Mouse (Mus musculus): ENCODE results near the gene Golga4.

- TF ChIP-seq GATA1 (IDR thresholded peaks at IDR 0.05; ENCODE audit: borderline replicate concordance, low read length) = no peak
- TF ChIP-seq FLI1 (IDR thresholded peaks at IDR 0.05; ENCODE audit: low read length) = no peak
Observed at GRCm38 (mm10) chr9:118480292-118480690, 25.8 kb upstream of the Golga4 start.
